Mouse (Mus musculus) E14TG2a.4 (cell line): ENCODE results near the gene Kif9.
A peak's percentile ranks its signal among the peaks of the same experiment; 100 is the strongest.

ENCODE experiments used
- H3K27me3 ChIP-seq: 2 replicates; pipeline ENCODE4 v1.6.1; 2014; ENCODE audit warnings: low read length, control low read depth; ENCODE audit not compliant: insufficient read depth
- H3K36me3 ChIP-seq: 2 replicates; pipeline ENCODE4 v1.6.1; 2014; ENCODE audit warnings: low read length, control low read depth; ENCODE audit not compliant: insufficient read depth
- H3K4me1 ChIP-seq: replicated peaks from 2 replicates; pipeline ENCODE4 v1.6.1; 2014; ENCODE audit warnings: low read depth, low read length, control low read depth
- H3K4me3 ChIP-seq: replicated peaks from 2 replicates; pipeline ENCODE4 v1.5.1; 2014; ENCODE audit warnings: mild to moderate bottlenecking, low read length
- H3K9me3 ChIP-seq: 2 replicates; pipeline ENCODE4 v1.6.1; 2014; ENCODE audit warnings: low read length, control low read depth
- CTCF ChIP-seq: conservative IDR thresholded peaks from 2 replicates; pipeline ENCODE4 v1.5.1; 2014; ENCODE audit warnings: low read length
- NANOG ChIP-seq: IDR thresholded peaks from 2 replicates; pipeline ENCODE4 v1.6.1; 2014; ENCODE audit warnings: borderline replicate concordance, low read length, mixed read lengths
- POU5F1 ChIP-seq: IDR thresholded peaks from 2 replicates; pipeline ENCODE4 v1.6.1; 2014; ENCODE audit warnings: low read length, borderline replicate concordance

Kif9 gene

DNA sequence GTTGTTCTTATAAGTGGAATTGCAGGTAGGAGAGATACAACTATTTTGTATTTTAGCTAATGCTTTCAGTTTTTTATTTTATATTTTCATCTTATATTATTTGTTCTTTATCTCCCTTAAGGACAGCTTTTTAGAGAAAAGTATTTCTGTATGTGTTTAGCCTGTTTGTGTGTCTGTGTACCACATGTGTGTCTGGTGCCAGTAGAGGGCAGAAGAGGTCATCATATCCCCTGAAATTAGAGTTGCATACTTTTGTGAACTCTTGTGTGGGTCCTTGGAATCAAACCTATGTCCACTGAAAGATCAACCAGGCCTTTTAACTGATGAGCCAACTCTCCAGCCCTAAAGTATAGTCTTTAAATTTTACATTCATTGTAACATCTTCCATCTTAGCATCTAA is 91.6 kb downstream of the Kif9 start:
- no peaks in the 10 kb centered on the region for H3K27me3 ChIP-seq
- TF ChIP-seq POU5F1: no peak
- TF ChIP-seq NANOG: no peak
- peak; percentile 23 for TF ChIP-seq CTCF
- no peak overlapping the region for H3K4me3 ChIP-seq
- no peaks in the 10 kb centered on the region for H3K9me3 ChIP-seq
- peaks cover 86% of the 10 kb centered on the region for H3K36me3 ChIP-seq
- H3K4me1 ChIP-seq: no peaks in the 10 kb centered on the region
